Mouse (Mus musculus) left cerebral cortex, adult 18-20 months (tissue): ENCODE data around the gene Mtrr. TPM values are rescaled to one million over a fixed set of nuclear protein-coding genes. Genes with fewer than 3 reads are reported as not detected.

Experiments
- DNase-seq, 2 experiments: peaks; one replicate each; pipeline ENCODE4 v3.0.0; 2021 to 2022; ENCODE audit warnings: low spot score in 2 of 2, mixed read lengths in 1 of 2
- total RNA-seq, 2 experiments: library from RNA; stranded (reverse); gene quantifications; 2 replicates each; pipeline ENCODE4 v1.2.3; 2021

Mtrr gene
- total RNA-seq, 2 experiments from 2014 or later = 17.7 to 19.7 TPM

- DNase-seq = peak; percentile 81 to 84
Measured at GRCm38 (mm10) chr13:68569589-68570336, 12.2 kb downstream of the Mtrr start.

GRCm38 (mm10) chr13:68568548-68568947 is 13.4 kb downstream of the Mtrr start:
- no peak for DNase-seq

GRCm38 (mm10) chr13:68568110-68568509 is 13.8 kb downstream of the Mtrr start:
- no peak for DNase-seq

GRCm38 (mm10) chr13:68553391-68553790 is 28.6 kb downstream of the Mtrr start:
- DNase-seq = peak; percentile 19 to 28

Other genes starting within 250 kb of the Mtrr start
- 10 to 100 TPM; 14.8 to 17.4 TPM for gene Fastkd3, start 85 bp upstream of the Mtrr start, total RNA-seq
- 10 to 100 TPM; 21.4 to 23.0 TPM for gene 1700001L19Rik, start 15.3 kb upstream of the Mtrr start, total RNA-seq